Mouse (Mus musculus) spleen, adult 2 months (tissue): ENCODE results near the gene Mrpl55.

Experiments used
- CTCF ChIP-seq: fragments of 200-500 bp; IDR thresholded peaks from 2 replicates; pipeline ENCODE4 v1.5.1; 2011; ENCODE audit warnings: mild to moderate bottlenecking, inconsistent platforms; ENCODE audit not compliant: insufficient read depth, insufficient read length, insufficient replicate concordance; ENCODE audit errors: extremely low read depth
- POLR2A ChIP-seq: fragments of 200-500 bp; IDR thresholded peaks from 2 replicates; pipeline ENCODE4 v1.6.1; 2011; ENCODE audit warnings: low read depth, low read length, inconsistent platforms

GRCm38 (mm10) chr11:59232797-59233196, 30.5 kb downstream of the Mrpl55 start:
- no peak for TF ChIP-seq POLR2A
- no peak for TF ChIP-seq CTCF
